Mouse (Mus musculus) midbrain, embryonic 15.5 days (tissue): ENCODE measurements around the gene Odf3l1. TPM values are rescaled to one million over a fixed set of nuclear protein-coding genes. Genes with fewer than 3 reads are reported as not detected.

Source experiments
- polyA plus RNA-seq: library from polyadenylated mRNA; unstranded; fragments of >200 nt; fragmentation: Nextera tagmentation; extraction: Ambion mirVana; gene quantifications from 2 replicates; pipeline ENCODE4 v1.2.1, GENCODE M21; 2015

Odf3l1 gene
- polyA plus RNA-seq, 1 experiment from 2014 or later, result not detected

Other genes starting within 250 kb of the Odf3l1 start
- gene Lingo1, start 68.2 kb downstream of the Odf3l1 start, polyA plus RNA-seq, result 77.8 and 83.1 TPM in 2 replicates
- 7.6 and 8.2 TPM in 2 replicates for gene Cspg4, start 354 bp upstream of the Odf3l1 start, polyA plus RNA-seq
- 3.0 TPM in 2 replicates for gene Snx33, start 63.7 kb upstream of the Odf3l1 start, polyA plus RNA-seq
- 62.8 and 64.4 TPM in 2 replicates for gene Imp3, start 72.8 kb upstream of the Odf3l1 start, polyA plus RNA-seq
- 29.8 and 33.0 TPM in 2 replicates for gene Snupn, start 86.2 kb upstream of the Odf3l1 start, polyA plus RNA-seq
- gene Ptpn9, start 130.2 kb upstream of the Odf3l1 start, polyA plus RNA-seq, result 25.8 and 28.0 TPM in 2 replicates
- gene Sin3a, start 207.4 kb upstream of the Odf3l1 start, polyA plus RNA-seq, result 25.0 and 25.9 TPM in 2 replicates